Mouse (Mus musculus): Measurements from ENCODE around the gene Cby3. TPM values are rescaled to one million over a fixed set of nuclear protein-coding genes. Genes with fewer than 3 reads are reported as not detected.

Cby3 gene
- polyA plus RNA-seq, 1 experiment: 0.66 TPM

GRCm38 (mm10) chr11:50387167-50387679, 33.0 kb downstream of the Cby3 start:
- DNase-seq (ENCODE audit: extremely low spot score in 1 of 2, low spot score in 1 of 2): no peak

DNA sequence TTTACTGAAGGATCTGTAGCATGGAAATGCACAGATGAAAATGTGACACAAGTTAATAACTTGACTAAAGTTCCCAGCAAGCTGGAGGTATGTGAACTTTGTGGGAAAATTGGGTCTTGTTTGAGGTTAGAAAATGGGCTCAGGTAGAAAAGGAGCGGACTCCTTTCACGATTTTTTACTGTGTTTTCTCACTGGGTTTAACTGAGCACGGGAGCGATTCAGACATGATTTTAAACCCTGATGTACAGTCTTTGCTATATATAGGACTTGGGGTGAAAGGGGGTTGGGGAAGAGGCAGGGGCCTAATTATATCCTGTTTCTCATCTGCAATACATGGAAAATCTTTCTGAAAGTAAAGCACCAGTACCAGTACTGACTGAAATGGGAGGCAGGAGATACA, 33.4 kb downstream of the Cby3 start:
- no peak for DNase-seq (ENCODE audit: extremely low spot score in 1 of 2, low spot score in 1 of 2)

DNA sequence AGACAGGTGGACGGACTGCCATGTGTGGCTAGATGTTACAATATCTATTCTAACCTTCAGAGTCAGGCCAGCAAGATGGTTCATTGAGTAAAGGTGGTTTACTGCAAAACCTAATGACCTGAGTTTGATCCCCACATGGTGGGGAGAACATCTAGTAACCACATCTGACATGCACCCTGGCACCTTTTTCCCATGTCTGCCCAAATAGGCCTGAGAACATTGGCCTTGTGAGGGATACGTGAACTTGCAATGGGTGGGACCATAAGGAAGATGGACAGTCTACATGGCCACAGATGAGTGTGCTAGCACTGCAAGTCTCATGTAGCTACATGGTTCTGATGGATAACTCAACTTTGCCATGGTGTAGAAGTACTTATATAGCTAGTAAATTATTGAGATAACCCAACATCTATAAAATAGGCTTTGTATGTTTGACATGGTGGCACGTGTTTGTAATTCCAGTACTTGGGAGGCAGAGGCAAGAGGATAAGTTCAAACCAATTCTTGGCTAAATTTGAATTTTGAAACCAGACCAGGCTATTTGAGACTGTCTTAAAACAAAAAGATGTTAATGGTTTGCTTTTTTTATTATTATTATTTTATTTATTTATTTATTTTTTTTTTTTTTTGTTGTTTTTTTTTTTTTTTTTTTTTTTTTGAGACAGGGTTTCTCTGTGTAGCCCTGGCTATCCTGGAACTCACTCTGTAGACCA, 34.1 kb downstream of the Cby3 start:
- DNase-seq (ENCODE audit: extremely low spot score in 1 of 2, low spot score in 1 of 2): no peak

DNA sequence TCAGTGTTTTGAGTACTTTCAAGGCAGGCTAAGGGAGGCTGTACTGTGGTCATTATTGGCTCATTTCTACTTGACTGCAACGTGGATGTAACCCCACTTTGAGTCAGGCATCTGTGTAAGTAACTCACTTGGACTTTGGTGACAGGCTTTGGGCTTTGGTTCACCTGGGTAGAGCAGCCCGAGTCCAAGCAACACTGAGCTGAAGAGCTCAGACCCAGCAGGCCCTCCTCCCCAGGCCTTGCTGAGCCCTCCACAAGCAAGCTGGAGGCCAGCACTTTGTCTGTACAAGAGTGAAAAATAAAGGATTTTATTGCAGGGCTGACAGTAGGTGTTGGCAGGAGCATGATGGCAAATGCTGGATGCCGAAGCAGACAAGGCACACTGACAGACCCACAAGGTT, 34.7 kb downstream of the Cby3 start:
- DNase-seq (ENCODE audit: extremely low spot score in 1 of 2, low spot score in 1 of 2): no peak

DNA sequence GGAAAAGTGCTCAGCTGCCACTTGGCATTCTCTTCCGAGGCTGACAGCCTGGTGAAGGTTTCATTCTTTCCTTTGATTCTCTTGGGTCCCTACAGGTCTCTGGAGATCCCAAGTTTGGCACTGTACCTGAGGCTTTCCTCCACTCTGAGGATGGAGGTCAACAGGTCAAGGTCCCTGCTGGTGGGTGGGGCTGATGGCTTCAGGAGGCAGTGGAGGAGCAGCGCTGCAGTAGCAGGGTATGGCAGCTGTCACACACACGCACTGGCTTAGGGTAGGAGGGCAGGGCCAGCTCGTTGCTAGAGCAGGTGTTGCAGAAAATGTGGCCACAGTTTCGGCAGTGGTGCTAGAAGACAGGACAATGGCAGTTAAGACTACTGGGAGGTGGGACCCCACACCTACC, 35.4 kb downstream of the Cby3 start:
- no peak for DNase-seq (ENCODE audit: extremely low spot score in 1 of 2, low spot score in 1 of 2)

GRCm38 (mm10) chr11:50391272-50391960, 37.2 kb downstream of the Cby3 start:
- DNase-seq (ENCODE audit: extremely low spot score in 1 of 2, low spot score in 1 of 2): no peak

GRCm38 (mm10) chr11:50393306-50393705, 39.0 kb downstream of the Cby3 start:
- no peak for DNase-seq (ENCODE audit: extremely low spot score in 1 of 2, low spot score in 1 of 2)

- no peak for DNase-seq (ENCODE audit: extremely low spot score in 1 of 2, low spot score in 1 of 2)
Observed at GRCm38 (mm10) chr11:50394731-50395130, 40.5 kb downstream of the Cby3 start.

GRCm38 (mm10) chr11:50396766-50397307, 42.6 kb downstream of the Cby3 start:
- DNase-seq (ENCODE audit: extremely low spot score in 1 of 2, low spot score in 1 of 2): no peak

GRCm38 (mm10) chr11:50397316-50397715, 43.1 kb downstream of the Cby3 start:
- DNase-seq (ENCODE audit: extremely low spot score in 1 of 2, low spot score in 1 of 2): no peak

- no peak for DNase-seq (ENCODE audit: extremely low spot score in 1 of 2, low spot score in 1 of 2)
Observed at GRCm38 (mm10) chr11:50398803-50399202, 44.5 kb downstream of the Cby3 start.

DNA sequence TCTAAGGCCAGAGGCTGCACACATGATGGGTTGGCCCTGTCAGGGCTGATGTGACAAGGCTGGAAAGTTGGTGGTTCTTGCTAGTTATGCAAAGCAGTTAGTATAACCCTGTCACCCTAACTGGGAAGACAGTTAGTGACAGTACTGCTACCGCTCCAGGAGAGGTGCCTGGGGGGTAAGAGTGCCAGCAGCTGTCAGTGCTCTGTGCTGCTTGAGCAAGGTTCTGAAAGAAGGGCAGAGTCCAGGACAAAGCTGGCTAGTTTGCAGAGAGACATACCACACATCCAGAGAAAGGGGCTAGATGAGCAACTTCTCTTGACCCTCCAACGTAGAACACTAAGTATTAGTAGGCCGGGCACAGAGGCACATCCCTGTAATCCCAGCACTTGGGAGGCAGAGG, 48.2 kb downstream of the Cby3 start:
- DNase-seq (ENCODE audit: extremely low spot score in 1 of 2, low spot score in 1 of 2): no peak

- DNase-seq (ENCODE audit: extremely low spot score in 1 of 2, low spot score in 1 of 2): no peak
Observed at GRCm38 (mm10) chr11:50403367-50404014, 49.2 kb downstream of the Cby3 start.

DNA sequence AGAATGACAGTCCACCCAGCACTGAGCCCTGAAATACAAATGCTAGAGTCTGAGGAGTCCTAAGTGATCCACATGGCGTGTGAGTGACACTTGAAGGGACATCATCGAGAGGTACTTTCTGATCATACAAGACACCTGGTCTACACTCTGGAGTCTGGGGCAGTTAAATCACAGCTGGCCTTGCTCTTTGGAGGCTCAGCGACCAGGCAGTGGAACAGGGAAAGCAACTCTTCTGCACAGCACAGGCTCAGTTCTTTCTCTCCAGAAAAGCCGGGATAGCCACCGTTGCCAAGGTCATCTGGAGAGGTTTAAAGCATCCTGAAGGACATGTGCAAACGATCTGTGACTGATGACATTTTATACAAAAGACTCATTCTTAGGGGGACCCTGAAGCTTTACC, 53.0 kb downstream of the Cby3 start:
- no peak for DNase-seq (ENCODE audit: extremely low spot score in 1 of 2, low spot score in 1 of 2)

Other genes starting within 250 kb of the Cby3 start
- 128 and 134 TPM in 2 replicates for gene Tbc1d9b, start 223.1 kb upstream of the Cby3 start, polyA plus RNA-seq (2012; rRNA removed)
- 23.7 and 25.1 TPM in 2 replicates for gene Mrnip, start 180.0 kb upstream of the Cby3 start, polyA plus RNA-seq (2012; rRNA removed)
- 334 and 368 TPM in 2 replicates for gene Sqstm1, start 143.6 kb upstream of the Cby3 start, polyA plus RNA-seq (2012; rRNA removed)
- 57.7 and 59.8 TPM in 2 replicates for gene Mgat4b, start 143.6 kb upstream of the Cby3 start, polyA plus RNA-seq (2012; rRNA removed)
- gene Ltc4s, start 115.8 kb upstream of the Cby3 start, polyA plus RNA-seq (2012; rRNA removed): 25.2 and 27.1 TPM in 2 replicates
- gene Maml1, start 62.2 kb upstream of the Cby3 start, polyA plus RNA-seq (2012; rRNA removed): 7.0 and 7.4 TPM in 2 replicates
- gene Canx, start 28.8 kb upstream of the Cby3 start, polyA plus RNA-seq (2012; rRNA removed): 287 and 369 TPM in 2 replicates
- gene Hnrnph1, start 22.5 kb downstream of the Cby3 start, polyA plus RNA-seq (2012; rRNA removed): 327 and 365 TPM in 2 replicates
- 41.5 and 43.6 TPM in 2 replicates for gene Rufy1, start 76.7 kb downstream of the Cby3 start, polyA plus RNA-seq (2012; rRNA removed)
- gene Adamts2, start 247.6 kb downstream of the Cby3 start, polyA plus RNA-seq (2012; rRNA removed): 6.6 and 7.5 TPM in 2 replicates

All from frontal cortex, adult 2 months (tissue).